Mouse (Mus musculus) WW6 (cell line): ENCODE results near the gene Ppm1l.
A peak's percentile ranks its signal among the peaks of the same experiment; 100 is the strongest.

ENCODE experiments used
- DNase-seq: peaks from one replicate; pipeline ENCODE4 v3.0.0-alpha.2; 2013; ENCODE audit warnings: low read depth, low spot score

Gene Ppm1l

GRCm38 (mm10) chr3:69316391-69317195, at the start of gene Ppm1l:
Gene Ppm1l (plus strand): TSS chr3:69316861.
- DNase-seq: peak; percentile 77

GRCm38 (mm10) chr3:69271812-69272211, 44.8 kb upstream of the Ppm1l start:
- DNase-seq: no peak

GRCm38 (mm10) chr3:69274018-69274663, 42.5 kb upstream of the Ppm1l start:
- DNase-seq: no peak

- DNase-seq: no peak
Measured at GRCm38 (mm10) chr3:69274664-69275312, 41.9 kb upstream of the Ppm1l start.

GRCm38 (mm10) chr3:69278648-69279047, 38.0 kb upstream of the Ppm1l start:
- no peak for DNase-seq

- no peak for DNase-seq
Measured at GRCm38 (mm10) chr3:69282406-69282805, 34.3 kb upstream of the Ppm1l start.

- DNase-seq: no peak
Measured at GRCm38 (mm10) chr3:69283085-69283847, 33.4 kb upstream of the Ppm1l start.

- DNase-seq: no peak
Measured at GRCm38 (mm10) chr3:69289833-69290232, 26.8 kb upstream of the Ppm1l start.

GRCm38 (mm10) chr3:69290294-69290693, 26.4 kb upstream of the Ppm1l start:
- DNase-seq: no peak

GRCm38 (mm10) chr3:69290844-69291243, 25.8 kb upstream of the Ppm1l start:
- DNase-seq: no peak

- DNase-seq: no peak
Measured at GRCm38 (mm10) chr3:69292628-69293027, 24.0 kb upstream of the Ppm1l start.

GRCm38 (mm10) chr3:69296270-69296669, 20.4 kb upstream of the Ppm1l start:
- no peak for DNase-seq

GRCm38 (mm10) chr3:69300121-69300520, 16.5 kb upstream of the Ppm1l start:
- DNase-seq: no peak

GRCm38 (mm10) chr3:69315810-69316390, 761 bp upstream of the Ppm1l start:
- no peak for DNase-seq

GRCm38 (mm10) chr3:69317251-69318125, 827 bp downstream of the Ppm1l start:
- DNase-seq: peak; percentile 24

- no peak for DNase-seq
Measured at GRCm38 (mm10) chr3:69318131-69318951, 1.7 kb downstream of the Ppm1l start.

GRCm38 (mm10) chr3:69319061-69319720, 2.5 kb downstream of the Ppm1l start:
- no peak for DNase-seq

- no peak for DNase-seq
Measured at GRCm38 (mm10) chr3:69323982-69324381, 7.3 kb downstream of the Ppm1l start.

- no peak for DNase-seq
Measured at GRCm38 (mm10) chr3:69329910-69330309, 13.2 kb downstream of the Ppm1l start.
